Mouse (Mus musculus): Measurements from ENCODE around the gene Rpl3.

Rpl3 gene

DNA sequence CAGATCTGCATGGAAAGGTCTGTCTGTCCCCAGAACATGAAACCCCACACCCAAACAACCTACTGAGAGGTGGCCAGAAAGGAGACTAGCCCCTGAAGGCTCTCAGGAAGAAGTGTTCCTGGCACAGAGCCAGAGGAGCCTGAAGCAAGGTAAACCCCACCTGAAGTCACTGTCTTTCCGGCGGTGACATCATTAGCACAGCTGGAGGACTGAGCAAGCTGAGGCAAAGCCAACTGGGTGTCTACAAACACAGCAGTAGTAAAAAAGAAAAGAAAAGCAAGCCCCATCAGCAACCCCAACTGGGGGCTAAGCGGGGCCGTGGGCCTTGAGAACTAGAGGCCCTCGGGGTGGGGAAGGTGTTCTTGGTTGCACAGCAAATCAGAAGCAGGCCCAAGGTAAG is 26.7 kb downstream of the Rpl3 start:
- DNase-seq (ENCODE audit: low spot score), result no peak

- no peak for DNase-seq (ENCODE audit: low spot score)
Measured at GRCm38 (mm10) chr15:80062821-80063220, 28.8 kb downstream of the Rpl3 start.

GRCm38 (mm10) chr15:80062339-80062738 is 29.3 kb downstream of the Rpl3 start:
- no peak for DNase-seq (ENCODE audit: low spot score)

DNA sequence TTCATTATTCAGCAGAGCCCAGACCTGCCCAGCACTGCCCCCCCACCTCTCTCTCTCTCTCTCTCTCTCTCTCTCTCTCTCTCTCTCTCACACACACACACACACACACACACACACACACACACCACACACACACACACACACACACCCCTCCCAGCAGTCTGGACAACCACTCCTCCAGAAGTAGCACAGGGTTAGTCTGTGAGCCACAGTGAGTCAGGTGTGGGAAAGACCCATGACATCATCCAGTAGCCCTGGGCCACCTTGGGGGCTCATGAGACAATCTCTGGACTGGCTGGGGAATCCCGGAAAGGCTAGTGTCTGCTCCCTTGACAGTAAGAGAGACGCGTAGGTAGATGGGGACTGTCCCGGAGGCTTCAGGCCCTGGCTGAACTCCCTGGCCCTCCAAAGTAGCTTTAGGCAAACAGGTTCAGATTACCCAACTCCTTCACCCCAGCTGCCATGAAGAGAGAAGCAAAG is 30.6 kb downstream of the Rpl3 start:
- DNase-seq (ENCODE audit: low spot score), result no peak

GRCm38 (mm10) chr15:80060356-80061070 is 31.2 kb downstream of the Rpl3 start:
- no peak for DNase-seq (ENCODE audit: low spot score)

DNA sequence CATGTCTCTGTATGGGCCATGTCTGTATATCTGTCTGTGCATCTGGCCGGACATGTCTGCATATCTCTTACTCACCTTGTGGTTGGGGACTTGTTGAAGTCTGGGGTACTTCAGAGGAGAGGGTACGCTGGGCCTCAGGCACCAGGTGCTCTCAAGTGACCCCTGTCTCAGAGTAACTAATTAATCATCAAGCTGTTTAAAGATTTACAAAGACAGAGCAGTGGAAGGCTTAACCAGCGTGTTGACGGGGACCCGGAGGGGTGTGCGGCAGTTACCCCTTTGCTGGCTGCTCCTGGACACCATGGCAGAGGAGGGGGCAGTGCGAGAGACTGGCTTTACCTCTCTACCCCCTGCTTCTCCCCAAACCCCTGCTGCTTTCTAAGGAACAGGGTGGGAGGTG is 32.1 kb downstream of the Rpl3 start:
- DNase-seq (ENCODE audit: low spot score), result no peak

- DNase-seq (ENCODE audit: low spot score), result no peak
Measured at GRCm38 (mm10) chr15:80058151-80058550, 33.5 kb downstream of the Rpl3 start.

DNA sequence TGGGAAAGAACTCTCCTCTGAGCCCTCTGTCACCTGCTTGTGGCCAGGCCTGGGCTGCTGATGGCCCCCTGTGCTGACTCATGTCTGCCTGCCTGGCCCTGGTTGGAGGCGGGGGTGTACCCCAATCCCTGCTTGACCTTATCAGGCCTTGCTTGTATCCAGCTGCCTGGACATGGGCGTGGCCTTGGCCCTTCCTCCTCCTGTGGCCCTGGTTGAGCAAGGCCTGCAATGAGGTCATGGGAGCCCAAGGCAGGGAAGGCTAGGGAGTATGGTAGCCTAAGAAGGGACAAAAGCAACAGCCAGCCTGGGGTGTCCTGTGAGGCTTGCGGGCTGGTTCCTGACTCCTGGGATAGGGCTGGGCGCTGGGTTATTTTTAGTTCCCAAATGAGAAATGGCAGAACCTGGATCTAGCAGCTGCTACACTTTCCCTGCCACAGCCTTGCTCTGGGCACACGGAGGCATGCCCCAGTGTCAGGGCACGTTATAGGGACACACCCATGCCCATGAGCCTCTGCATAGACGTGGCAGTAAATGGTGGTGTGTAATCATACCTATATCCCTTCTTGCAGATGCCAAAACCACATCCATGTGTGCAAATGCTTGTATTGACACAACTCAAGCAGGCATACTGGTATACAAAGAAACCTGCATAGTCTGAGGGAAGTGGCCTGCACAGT is 37.5 kb downstream of the Rpl3 start:
- DNase-seq (ENCODE audit: low spot score), result no peak

DNA sequence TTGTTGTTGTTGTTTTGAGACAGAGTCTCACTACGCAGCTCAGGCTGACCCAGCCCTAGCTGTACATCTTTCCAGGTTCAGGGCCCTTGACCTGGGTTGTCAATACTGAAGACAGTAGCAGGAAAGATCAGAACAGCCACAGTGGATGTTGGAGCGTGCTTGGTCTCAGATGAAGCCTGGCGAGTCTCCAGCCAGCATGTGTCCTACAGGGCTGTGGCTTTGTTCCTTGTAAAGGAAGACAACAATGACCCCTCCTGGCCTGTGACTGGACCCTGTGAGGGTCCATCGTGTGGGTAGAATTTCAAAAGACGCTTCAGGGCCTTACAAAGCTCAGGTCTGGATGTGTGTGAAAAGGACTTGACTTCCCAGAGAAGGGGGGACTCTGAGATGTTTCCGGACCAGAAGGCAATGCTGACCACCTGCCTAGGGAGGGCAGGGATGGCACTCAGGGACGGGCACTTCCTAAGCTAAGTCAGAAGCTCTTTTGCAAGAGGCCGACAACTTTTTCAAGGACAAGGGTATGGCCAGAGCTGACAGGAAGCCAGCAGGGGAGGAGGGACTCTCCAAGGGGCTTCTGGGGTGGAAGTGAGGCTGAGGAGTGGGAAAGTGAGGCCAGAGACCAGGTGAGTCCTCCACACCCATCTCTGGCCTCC is 38.2 kb downstream of the Rpl3 start:
- no peak for DNase-seq (ENCODE audit: low spot score)

DNA sequence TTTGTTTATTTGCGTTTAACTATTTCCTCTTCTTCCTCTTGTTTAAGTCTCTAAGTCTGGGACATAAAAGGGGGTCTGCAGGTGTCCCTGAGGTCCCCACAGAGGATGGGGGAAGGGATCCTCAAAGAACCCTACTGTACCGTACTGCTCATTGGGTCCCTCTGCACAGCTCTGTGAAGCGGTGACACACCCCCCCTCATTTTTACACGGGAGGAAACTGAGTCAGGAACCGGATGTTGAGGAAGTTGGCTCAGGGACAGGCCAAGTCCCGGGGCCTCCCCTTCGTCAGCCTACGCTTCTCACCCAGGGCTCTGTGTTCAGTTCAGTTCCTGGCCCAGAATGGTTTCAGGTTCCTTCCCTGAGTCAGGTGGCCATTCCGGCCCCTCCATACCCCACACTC is 39.9 kb downstream of the Rpl3 start:
- DNase-seq (ENCODE audit: low spot score), result no peak

DNA sequence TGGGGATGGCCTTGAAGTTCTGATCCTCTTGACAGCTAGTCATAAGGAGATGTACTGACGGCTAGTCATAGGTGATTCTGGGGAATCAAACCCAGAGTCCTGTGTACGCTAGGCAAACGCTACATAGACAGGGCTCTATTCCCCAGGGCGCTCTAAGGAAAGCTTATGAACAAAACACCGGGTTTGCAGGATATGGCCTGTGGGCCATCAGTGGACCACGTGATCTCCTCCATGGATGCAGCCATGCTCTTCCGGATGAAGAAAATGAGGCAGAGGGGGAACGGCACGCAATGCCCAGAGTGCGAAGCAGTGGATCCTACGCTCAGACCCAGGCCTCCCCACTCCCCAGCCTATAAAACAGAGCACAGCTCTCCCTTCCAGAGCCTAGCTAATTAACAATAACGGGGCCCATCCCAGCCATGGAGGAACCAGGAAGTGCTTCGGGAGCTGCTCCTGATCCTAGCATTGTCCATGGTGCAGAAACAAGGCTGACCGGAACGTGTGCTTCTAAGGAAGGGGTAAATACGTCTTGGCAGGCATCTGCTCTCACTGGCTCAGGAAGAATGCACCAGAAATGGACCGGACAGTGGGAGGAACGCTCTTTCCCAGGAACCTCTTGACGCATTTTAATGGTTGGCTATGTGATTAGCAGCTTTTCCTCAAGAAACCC is 40.4 kb downstream of the Rpl3 start:
- no peak for DNase-seq (ENCODE audit: low spot score)

GRCm38 (mm10) chr15:80050093-80050492 is 41.6 kb downstream of the Rpl3 start:
- no peak for DNase-seq (ENCODE audit: low spot score)

GRCm38 (mm10) chr15:80047973-80048372 is 43.7 kb downstream of the Rpl3 start:
- no peak for DNase-seq (ENCODE audit: low spot score)

DNA sequence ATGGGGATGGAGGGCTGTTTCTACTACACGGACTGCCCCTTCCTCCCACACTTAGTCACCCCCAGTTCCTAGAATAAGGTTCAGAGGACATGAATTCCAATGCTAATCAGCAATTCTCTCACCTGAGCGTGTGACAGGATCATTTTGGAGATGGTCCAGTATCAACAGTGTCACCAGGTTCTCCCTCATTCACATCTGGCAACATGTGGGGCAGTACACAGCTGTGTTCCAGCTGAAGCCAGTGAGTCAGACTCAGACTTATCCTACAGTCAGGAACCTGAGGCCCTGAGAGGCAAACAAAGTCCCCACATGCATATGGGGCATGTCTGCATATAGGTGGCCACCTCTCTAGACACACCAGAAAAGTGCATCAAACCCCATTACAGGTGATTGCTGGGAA is 44.4 kb downstream of the Rpl3 start:
- no peak for DNase-seq (ENCODE audit: low spot score)

DNA sequence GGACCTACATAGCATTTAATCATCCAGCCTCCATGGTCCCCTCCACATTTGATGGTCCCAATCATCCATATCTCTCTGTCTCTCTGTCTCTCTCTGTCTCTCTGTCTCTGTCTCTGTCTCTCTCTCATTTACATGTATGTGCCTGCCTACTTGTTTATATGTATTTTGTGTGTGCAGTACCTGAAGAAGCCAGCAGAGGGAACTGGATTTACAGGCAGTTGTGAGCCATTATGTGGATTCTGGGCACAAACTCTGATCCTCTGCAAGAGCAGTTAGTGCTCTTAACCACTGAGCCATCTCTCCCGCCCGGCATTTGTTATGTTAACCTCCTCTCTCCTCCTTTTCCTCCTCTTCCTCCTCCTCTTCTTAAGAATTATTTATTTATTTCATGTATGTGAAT is 45.9 kb downstream of the Rpl3 start:
- no peak for DNase-seq (ENCODE audit: low spot score)

DNA sequence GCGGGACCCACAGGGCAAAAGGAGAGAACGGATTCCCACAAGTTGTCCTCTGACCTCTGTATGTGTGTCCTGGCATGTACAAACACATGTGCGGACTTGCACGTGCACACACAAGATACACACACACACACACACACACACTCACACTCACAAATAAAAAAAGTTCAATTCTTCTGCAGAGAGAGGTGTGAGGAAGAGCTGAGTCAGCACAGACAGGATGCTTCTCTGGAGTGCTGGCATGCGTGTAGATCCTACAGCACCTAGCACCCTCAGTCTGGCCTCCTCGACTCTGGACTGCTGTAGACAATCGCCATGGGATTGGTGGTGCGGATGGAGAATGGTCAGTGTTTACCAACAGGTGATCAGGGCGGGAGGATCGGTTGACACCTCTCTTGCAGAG is 47.4 kb downstream of the Rpl3 start:
- no peak for DNase-seq (ENCODE audit: low spot score)

- DNase-seq (ENCODE audit: low spot score), result no peak
Measured at GRCm38 (mm10) chr15:80042152-80042551, 49.5 kb downstream of the Rpl3 start.

- no peak for DNase-seq (ENCODE audit: low spot score)
Measured at GRCm38 (mm10) chr15:80038110-80038391, 53.6 kb downstream of the Rpl3 start.

DNA sequence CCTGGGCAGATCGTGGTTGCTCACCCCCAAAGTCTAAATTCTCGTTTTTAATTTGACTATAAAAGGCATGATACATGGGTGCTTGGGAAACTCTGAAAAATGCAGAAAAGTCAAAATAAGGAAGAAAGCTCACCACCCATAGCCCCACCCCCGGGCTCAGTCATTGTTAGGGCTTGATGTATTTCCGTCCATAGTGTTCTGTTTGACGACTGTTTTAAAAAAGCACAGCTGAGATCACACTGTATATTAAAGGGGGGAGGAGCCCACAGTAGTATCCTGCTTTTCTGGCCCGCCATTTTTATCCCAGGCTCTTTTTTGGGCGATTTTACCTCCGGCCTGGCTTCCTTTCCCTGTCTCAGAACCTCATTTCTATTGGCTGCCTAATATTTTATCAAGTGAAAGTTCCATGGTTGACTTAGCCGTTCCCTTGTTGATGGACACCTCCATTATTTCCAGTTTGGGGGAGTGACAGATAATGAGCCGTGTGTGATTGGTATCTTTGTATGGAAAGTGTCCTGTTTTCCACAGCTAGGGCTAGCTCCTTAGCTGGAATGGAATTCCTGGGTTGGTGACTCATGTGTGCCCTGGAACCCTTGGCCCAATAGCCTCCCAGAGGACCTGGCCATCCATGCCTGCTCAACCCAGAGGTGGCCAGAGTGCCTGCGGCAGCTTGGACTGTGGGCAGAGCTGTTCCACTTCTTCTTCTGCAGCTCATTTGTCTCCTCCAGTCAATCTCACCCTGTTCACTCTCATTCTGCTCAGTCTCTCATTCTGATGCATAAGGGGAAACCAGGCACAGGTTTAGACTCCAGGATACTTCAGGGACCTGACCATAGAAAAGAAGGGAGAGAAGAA is 54.2 kb downstream of the Rpl3 start:
- DNase-seq (ENCODE audit: low spot score), result no peak

- no peak for DNase-seq (ENCODE audit: low spot score)
Measured at GRCm38 (mm10) chr15:80035341-80035885, 56.3 kb downstream of the Rpl3 start.

- DNase-seq (ENCODE audit: low spot score), result no peak
Measured at GRCm38 (mm10) chr15:80034913-80035312, 56.8 kb downstream of the Rpl3 start.

GRCm38 (mm10) chr15:80034366-80034765 is 57.3 kb downstream of the Rpl3 start:
- DNase-seq (ENCODE audit: low spot score), result no peak

All from layer of hippocampus, adult 9-10 months (tissue).